Mouse (Mus musculus) hindbrain, embryonic 10.5 days (tissue): ENCODE data around the gene Gcnt1. TPM values are rescaled to one million over a fixed set of nuclear protein-coding genes. Genes with fewer than 3 reads are reported as not detected.

Experiments
- DNase-seq: peaks from one replicate; pipeline ENCODE4 v3.0.0-alpha.2; 2017; ENCODE audit warnings: low spot score
- H3K27ac ChIP-seq: fragments of 300-500 bp; sonication (generic); 2 replicates; pipeline ENCODE4 v1.5.1; 2016; ENCODE audit warnings: mild to moderate bottlenecking, moderate library complexity
- H3K27me3 ChIP-seq: fragments of 300-500 bp; sonication (generic); 2 replicates; pipeline ENCODE4 v1.6.1; 2016; ENCODE audit warnings: mild to moderate bottlenecking; ENCODE audit not compliant: poor library complexity, insufficient read depth, severe bottlenecking
- H3K36me3 ChIP-seq: fragments of 300-500 bp; sonication (generic); 2 replicates; pipeline ENCODE4 v1.6.1; 2016; ENCODE audit warnings: mild to moderate bottlenecking, moderate library complexity
- H3K4me1 ChIP-seq: fragments of 300-500 bp; sonication (generic); replicated peaks from 2 replicates; pipeline ENCODE4 v1.6.1; 2016; ENCODE audit warnings: mild to moderate bottlenecking
- H3K4me3 ChIP-seq: fragments of 300-500 bp; sonication (generic); 2 replicates; pipeline ENCODE4 v1.5.1; 2016; ENCODE audit warnings: mild to moderate bottlenecking, moderate library complexity
- H3K9me3 ChIP-seq: fragments of 300-500 bp; sonication (generic); 2 replicates; pipeline ENCODE4 v1.6.1; 2016; ENCODE audit warnings: mild to moderate bottlenecking, moderate library complexity
- WGBS: fragments of 180-500 bp; shearing (Covaris S2); methylation state at CpG from one replicate; pipeline ENCODE4 v1.1.7; 2016; 5-methylcytosine and 5-hydroxymethylcytosine counted together
- polyA plus RNA-seq: library from polyadenylated mRNA; unstranded; fragments of >200 nt; fragmentation: Nextera tagmentation; extraction: Ambion mirVana; gene quantifications from 2 replicates; pipeline ENCODE4 v1.2.1, GENCODE M21; 2016

Gene Gcnt1
- polyA plus RNA-seq, 1 experiment from 2014 or later, result 3.7 TPM

DNA sequence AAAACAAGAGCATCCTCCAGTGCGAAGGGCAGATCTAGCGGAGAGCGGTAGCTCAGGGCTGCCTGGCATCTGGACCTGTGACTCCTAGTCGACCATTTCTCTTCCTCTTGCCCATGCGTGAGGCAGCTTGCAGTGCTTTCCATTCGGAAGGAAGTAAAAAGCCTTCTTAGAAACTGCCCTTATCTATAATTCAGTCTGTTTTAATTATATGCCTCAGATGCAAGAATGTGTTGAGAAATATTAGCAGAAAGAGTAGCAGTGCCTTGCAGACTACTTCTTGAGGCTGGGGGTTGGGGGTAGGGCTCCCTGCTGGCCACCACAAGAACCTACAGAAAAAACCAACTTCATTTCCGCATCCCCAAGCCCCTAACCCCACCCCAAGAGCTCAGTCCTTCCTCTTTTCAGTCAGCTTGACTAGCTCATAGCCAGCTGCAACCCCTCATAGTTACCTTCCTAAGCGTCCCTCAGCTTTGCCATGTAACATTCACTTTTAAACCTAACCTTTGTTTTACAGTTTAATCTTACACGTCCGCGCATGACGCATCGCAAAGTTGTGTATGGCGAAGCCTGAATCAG lies 13.2 kb downstream of the Gcnt1 start:
- DNase-seq, result no peak
- H3K27ac ChIP-seq, result no peak overlapping the region
- peaks cover 30% of the 10 kb centered on the region for H3K27me3 ChIP-seq
- H3K36me3 ChIP-seq, result no peaks in the 10 kb centered on the region
- H3K9me3 ChIP-seq, result no peaks in the 10 kb centered on the region
- no peak overlapping the region for H3K4me3 ChIP-seq
- WGBS, result 78% methylated on average over 14 of the region's 14 CpGs
- peaks cover 16% of the 10 kb centered on the region for H3K4me1 ChIP-seq

DNA sequence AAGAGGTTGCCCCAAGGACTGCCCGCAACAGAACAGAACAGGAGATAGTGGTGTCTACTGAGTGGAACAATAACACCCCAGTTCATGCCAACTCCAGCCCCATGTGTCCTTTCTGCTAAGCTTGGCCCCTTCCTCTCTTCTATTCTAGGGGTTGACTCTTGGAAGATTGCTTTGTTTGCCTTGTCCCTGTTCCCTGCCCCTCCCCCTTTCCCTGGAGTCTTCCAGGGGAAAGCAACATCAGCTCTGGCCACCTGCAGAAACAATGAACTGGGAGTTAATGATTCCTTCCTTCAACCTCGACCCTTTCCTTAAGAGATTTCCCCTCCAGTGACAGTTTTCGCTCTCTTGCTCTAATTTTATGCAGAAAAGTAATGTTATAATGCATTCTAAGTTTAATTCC lies 15.3 kb downstream of the Gcnt1 start:
- H3K9me3 ChIP-seq, result no peaks in the 10 kb centered on the region
- H3K4me1 ChIP-seq, result peaks cover 16% of the 10 kb centered on the region
- 55% methylated on average over 3 of the region's 3 CpGs for WGBS
- no peak overlapping the region for H3K27ac ChIP-seq
- H3K36me3 ChIP-seq, result no peaks in the 10 kb centered on the region
- H3K27me3 ChIP-seq, result peaks cover 33% of the 10 kb centered on the region
- no peak for DNase-seq
- H3K4me3 ChIP-seq, result no peak overlapping the region

DNA sequence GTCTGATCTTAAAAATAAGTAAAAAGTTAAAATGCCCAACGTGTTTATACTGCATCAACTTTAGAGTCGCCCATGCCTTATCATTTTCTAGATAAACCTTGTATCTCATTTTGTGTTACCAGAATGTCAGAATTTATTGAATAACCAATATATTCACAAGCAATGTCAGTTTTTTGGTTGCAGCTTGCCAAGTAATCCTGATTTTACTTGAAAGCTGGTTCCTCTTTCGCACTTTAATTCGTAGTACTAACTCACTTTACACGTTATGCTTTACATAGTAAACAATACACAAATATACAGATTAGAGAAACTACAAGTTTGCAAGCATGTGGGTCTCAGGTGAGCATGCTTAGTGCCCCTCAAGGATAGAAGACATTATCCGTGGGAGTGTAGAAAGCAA lies 15.7 kb downstream of the Gcnt1 start:
- Histone ChIP-seq H3K27me3 (peaks cover 33% of the 10 kb centered on the region), H3K4me1 (peaks cover 16% of the 10 kb centered on the region), H3K36me3 (no peaks in the 10 kb centered on the region), H3K9me3 (no peaks in the 10 kb centered on the region), H3K27ac (no peak overlapping the region), H3K4me3 (peak overlapping the region; percentile 57; the same call in 1 of the 2 replicates)
- 71% methylated on average over 6 of the region's 6 CpGs for WGBS
- DNase-seq, result no peak

DNA sequence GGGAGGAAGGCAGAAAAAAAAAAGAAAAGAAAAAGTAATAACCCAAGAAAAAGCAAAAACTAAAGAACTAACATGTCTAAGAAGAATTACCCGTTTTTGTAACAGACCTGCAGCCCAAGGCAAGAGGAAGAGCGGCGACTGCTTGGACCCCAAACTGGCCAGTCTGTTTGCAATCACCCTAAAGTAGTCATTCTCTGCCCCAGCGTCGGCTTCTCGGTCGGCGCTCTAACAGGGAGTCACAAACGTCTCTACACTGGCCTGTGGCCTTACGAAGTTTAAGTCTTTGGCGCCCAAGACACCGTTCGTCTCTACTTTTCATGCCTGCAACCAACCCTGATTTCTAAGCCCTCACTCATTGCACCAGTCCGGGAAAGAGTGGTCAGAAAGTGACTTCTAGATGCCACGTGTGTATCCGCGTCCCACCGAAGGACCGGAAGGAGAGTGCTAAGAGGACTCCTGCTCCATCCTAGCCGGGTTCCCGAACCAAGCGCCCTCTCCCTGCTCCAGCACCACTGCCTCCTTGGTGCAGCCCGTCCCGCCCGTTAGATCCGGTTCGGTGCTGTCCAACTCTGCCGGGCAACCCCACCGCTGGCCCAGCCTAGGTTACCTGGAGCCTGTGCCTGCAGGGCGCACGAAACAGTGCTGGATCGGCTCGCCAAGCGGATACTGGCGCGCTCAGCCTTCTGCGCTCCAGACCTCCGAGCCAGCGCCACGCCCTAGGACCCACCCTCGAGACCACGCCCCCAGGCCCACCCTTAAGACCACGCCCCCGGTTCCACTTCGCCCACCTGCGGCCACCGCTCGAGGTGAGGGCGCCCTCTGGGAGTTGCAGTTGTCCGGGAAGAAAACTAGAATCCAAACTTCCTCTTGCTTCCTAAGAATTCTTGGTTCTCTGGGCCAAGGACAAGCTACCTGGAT lies 16.4 kb downstream of the Gcnt1 start:
- H3K27me3 ChIP-seq, result peaks cover 33% of the 10 kb centered on the region
- H3K4me1 ChIP-seq, result peaks cover 16% of the 10 kb centered on the region
- H3K27ac ChIP-seq, result peak overlapping the region; percentile 54
- H3K4me3 ChIP-seq, result peak overlapping the region; percentile 57
- WGBS, result 1% methylated on average over 50 of the region's 50 CpGs
- no peaks in the 10 kb centered on the region for H3K9me3 ChIP-seq
- DNase-seq, result peak; percentile 67
- no peaks in the 10 kb centered on the region for H3K36me3 ChIP-seq

DNA sequence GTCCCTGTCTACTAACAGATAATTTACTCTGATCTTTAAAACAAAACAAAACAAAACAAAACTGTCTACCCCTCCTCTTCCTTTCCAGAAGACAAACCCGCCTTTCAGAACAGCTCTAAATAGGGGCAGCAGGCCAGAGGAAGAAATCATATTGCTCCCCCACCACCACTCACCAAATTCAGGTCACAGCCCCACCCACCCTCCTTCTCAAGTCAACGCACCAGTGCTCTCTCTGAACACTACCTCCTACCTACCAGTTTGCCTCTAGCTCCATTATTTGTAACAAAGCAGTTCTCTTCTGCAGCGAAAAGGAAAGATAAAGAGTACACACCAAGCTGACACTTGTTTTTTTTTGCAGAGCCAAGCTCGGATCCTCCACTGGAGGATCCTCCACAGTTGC lies 17.3 kb downstream of the Gcnt1 start:
- Histone ChIP-seq H3K9me3 (no peaks in the 10 kb centered on the region), H3K4me3 (peak overlapping the region; percentile 57), H3K27me3 (peaks cover 33% of the 10 kb centered on the region), H3K36me3 (no peaks in the 10 kb centered on the region), H3K4me1 (peaks cover 16% of the 10 kb centered on the region), H3K27ac (no peak overlapping the region)
- 28% methylated on average over 4 of the region's 4 CpGs for WGBS
- no peak for DNase-seq

DNA sequence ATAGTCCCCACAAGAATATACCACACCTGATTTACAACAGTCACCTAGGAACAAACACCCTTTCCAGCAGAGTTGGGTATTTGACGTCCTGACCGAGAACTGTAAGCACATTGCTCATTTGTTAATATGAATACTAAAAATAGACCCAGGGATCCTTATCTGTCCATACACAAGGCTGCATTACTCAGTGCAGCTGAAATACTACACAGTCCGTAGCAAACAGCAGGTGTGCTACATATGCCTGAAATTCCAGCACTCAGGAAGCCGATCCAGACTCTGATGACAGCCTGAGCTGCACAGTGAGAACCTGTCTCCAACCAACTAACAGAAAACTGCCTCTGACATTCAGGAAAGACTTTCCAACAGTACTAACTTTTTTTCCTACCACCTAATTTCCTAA lies 17.8 kb downstream of the Gcnt1 start:
- WGBS, result 65% methylated on average over 4 of the region's 4 CpGs
- H3K9me3 ChIP-seq, result no peaks in the 10 kb centered on the region
- no peaks in the 10 kb centered on the region for H3K36me3 ChIP-seq
- H3K27me3 ChIP-seq, result peaks cover 33% of the 10 kb centered on the region
- DNase-seq, result no peak
- peak overlapping the region; percentile 57; the same call in 1 of the 2 replicates for H3K4me3 ChIP-seq
- no peak overlapping the region for H3K27ac ChIP-seq
- H3K4me1 ChIP-seq, result peaks cover 16% of the 10 kb centered on the region

DNA sequence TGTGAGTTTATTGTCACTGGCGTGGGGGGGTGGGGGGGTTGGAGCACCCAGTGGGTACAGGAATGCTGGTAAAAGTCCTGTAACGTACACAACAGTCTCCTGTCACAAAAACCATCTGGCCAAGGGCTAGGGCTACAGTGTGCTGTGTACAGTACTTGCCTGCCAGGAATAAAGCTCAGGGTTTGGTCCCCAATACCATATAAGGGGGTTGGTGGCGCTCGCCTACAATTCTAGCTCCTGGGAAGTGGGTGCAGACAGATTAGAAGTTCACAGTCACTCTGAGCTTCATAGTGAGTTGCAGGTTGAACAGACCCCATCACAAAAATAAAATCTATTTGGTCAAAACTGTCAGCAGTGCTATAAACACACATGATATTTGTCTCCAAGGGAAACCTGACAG lies 18.3 kb downstream of the Gcnt1 start:
- H3K27me3 ChIP-seq, result peaks cover 33% of the 10 kb centered on the region
- H3K4me1 ChIP-seq, result peaks cover 16% of the 10 kb centered on the region
- H3K4me3 ChIP-seq, result no peak overlapping the region
- no peak overlapping the region for H3K27ac ChIP-seq
- 79% methylated on average over 4 of the region's 4 CpGs for WGBS
- no peaks in the 10 kb centered on the region for H3K36me3 ChIP-seq
- H3K9me3 ChIP-seq, result no peaks in the 10 kb centered on the region
- no peak for DNase-seq

DNA sequence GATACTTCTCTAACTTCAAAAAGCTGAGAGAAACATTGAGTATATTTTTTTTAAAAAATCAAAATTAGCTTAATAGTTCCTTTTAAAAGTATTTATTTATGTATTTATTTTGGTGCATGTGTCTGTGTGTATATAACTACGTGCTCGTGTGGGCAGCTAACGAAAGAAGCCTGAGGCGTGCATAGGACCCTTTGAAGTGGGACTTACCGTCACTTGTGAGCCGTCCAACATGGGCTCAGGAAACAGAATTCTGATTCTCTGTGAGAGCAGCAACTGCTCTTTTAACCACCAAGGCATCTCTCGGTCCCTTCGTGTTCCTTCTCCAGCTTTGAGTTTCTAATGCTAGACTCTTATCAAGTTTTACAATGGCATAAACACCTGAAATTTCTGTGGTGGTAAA lies 18.9 kb downstream of the Gcnt1 start:
- Histone ChIP-seq H3K4me3 (no peak overlapping the region), H3K4me1 (peaks cover 16% of the 10 kb centered on the region), H3K27ac (no peak overlapping the region), H3K27me3 (peaks cover 33% of the 10 kb centered on the region), H3K36me3 (no peaks in the 10 kb centered on the region), H3K9me3 (no peaks in the 10 kb centered on the region)
- WGBS, result 67% methylated on average over 8 of the region's 8 CpGs
- no peak for DNase-seq

DNA sequence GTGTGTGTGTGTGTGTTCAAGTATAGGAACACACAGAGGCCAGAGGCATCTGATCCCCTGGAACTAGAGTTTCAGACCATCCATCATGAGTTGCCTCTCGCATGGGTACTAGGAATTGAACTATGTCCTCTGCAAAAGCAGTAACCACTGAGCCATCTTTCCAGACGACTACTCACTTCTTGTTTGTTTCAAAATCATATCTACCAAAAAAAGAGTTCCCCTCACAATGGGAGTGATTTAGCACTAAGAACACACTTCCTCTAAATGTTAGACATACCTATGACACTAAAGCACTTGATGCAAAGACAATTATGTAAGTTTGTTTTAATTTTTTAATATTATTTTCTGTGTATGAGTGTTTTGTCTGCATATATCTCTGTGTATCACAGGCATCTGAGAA lies 24.8 kb downstream of the Gcnt1 start:
- 85% methylated on average over 2 of the region's 2 CpGs for WGBS
- Histone ChIP-seq H3K4me3 (no peak overlapping the region), H3K9me3 (no peaks in the 10 kb centered on the region), H3K4me1 (no peaks in the 10 kb centered on the region), H3K27me3 (no peaks in the 10 kb centered on the region), H3K27ac (no peak overlapping the region), H3K36me3 (no peaks in the 10 kb centered on the region)
- DNase-seq, result no peak

DNA sequence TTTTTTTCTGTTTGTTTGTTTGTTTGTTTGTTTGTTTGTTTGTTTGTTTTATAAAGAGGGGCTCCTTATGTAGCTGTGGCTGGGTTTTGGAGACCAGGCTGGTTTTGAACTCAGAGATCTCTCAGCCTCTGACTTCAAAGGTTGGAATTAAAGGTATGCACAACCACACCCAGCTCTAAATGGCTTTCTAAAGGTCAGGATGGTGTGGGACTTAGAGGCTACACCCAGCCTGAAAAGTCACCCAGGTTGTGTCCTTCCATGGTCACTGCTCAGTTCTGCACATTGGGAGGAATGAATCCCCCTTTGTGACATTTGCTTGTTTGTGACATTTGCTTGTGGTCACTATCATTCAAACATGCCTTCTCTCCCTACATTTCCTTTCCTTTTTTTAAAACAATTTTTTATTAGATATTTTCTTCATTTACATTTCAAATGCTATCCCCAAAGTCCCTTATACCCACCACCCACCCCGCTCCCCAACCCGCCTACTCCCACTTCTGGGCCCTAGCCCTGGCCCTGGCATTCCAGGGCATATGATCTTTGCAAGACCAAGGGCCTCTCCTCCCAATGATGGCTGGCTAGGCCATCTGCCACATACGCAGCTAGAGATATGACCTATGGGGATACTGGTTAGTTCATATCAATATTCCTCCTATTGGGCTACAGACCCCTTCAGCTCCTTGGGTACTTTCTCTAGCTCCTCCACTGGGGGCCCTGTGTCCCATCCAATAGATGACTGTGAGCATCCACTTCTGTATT lies 25.7 kb downstream of the Gcnt1 start:
- DNase-seq, result no peak

DNA sequence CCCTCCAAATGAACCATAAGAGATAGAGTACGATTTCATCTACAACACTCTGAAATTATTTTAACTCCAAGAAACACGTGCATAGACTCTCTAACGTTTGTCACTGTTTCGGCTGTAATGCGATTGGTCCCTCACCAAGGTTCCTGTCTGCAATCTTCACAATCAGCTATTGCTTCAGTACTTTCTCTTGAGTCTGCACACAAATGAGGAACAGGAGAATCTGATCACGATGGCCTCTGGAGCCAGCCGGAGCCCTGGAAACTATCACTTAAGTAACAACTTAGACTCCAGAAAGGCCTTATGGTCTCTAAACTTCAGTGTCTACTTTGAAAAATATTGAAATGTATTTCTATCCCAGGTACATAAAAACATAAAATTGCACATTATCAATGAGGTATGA lies 27.8 kb downstream of the Gcnt1 start:
- WGBS, result 94% methylated on average over 7 of the region's 7 CpGs
- no peak overlapping the region for H3K27ac ChIP-seq
- H3K36me3 ChIP-seq, result no peaks in the 10 kb centered on the region
- no peak overlapping the region for H3K4me3 ChIP-seq
- no peak for DNase-seq
- H3K9me3 ChIP-seq, result no peaks in the 10 kb centered on the region
- H3K4me1 ChIP-seq, result no peaks in the 10 kb centered on the region
- no peaks in the 10 kb centered on the region for H3K27me3 ChIP-seq

More for the DNA sequence above, 25.7 kb downstream of the Gcnt1 start:
- H3K4me1 ChIP-seq, result no peaks in the 10 kb centered on the region
- H3K27ac ChIP-seq, result no peak overlapping the region
- H3K27me3 ChIP-seq, result no peaks in the 10 kb centered on the region
- WGBS, result 95% methylated on average over 3 of the region's 3 CpGs
- H3K36me3 ChIP-seq, result no peaks in the 10 kb centered on the region
- no peak overlapping the region for H3K4me3 ChIP-seq
- H3K9me3 ChIP-seq, result no peaks in the 10 kb centered on the region

DNA sequence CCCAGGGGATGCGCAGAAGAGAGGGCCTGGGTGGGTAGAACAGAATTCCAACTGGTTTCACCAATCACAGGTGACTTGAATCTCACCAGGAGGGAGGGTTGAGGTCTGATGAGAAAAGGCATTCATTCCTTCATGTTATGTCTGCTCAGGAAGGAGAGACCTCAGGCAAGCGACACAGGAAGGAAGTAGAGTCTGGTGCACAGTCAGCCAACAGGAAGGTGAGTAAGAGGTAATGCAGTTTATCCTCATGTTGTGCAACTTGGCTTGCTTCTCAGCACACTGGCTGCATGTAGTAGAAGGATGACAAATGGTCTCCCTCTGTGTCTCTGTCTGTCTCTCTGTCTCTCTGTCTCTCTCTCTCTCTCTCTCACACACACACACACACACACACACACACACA lies 33.1 kb downstream of the Gcnt1 start:
- Histone ChIP-seq H3K4me3 (no peak overlapping the region), H3K36me3 (no peaks in the 10 kb centered on the region), H3K9me3 (no peaks in the 10 kb centered on the region), H3K27me3 (no peaks in the 10 kb centered on the region), H3K27ac (no peak overlapping the region), H3K4me1 (peaks cover 9% of the 10 kb centered on the region)
- 89% methylated on average over 2 of the region's 2 CpGs for WGBS
- no peak for DNase-seq
